Mouse (Mus musculus) erythroblast, embryonic 14.5 days (primary cell): ENCODE results near the gene Pbp2. TPM values are rescaled to one million over a fixed set of nuclear protein-coding genes. Genes with fewer than 3 reads are reported as not detected.

Source experiments
- H3K27me3 ChIP-seq: 2 replicates; pipeline ENCODE4 v1.6.1; 2012; ENCODE audit warnings: inconsistent platforms; ENCODE audit not compliant: control insufficient read depth
- H3K36me3 ChIP-seq: 2 replicates; pipeline ENCODE4 v1.6.1; 2012; ENCODE audit warnings: mild to moderate bottlenecking, inconsistent platforms; ENCODE audit not compliant: control insufficient read depth
- H3K4me1 ChIP-seq: 2 replicates; pipeline ENCODE4 v1.6.1; 2012; ENCODE audit warnings: inconsistent platforms; ENCODE audit not compliant: control insufficient read depth
- H3K4me3 ChIP-seq: replicated peaks from 2 replicates; pipeline ENCODE3; 2012; ENCODE audit warnings: moderate library complexity, mild to moderate bottlenecking, inconsistent platforms
- H3K9me3 ChIP-seq: 2 replicates; pipeline ENCODE4 v1.6.1; 2012; ENCODE audit warnings: low read length, inconsistent platforms, mixed read lengths; ENCODE audit not compliant: control insufficient read depth
- GATA1 ChIP-seq: IDR thresholded peaks from 2 replicates; pipeline ENCODE4 v1.6.1; 2012; ENCODE audit warnings: low read length, inconsistent platforms, mixed read lengths
- TAL1 ChIP-seq: IDR thresholded peaks from 3 replicates; pipeline ENCODE4 v1.6.1; 2012; ENCODE audit warnings: low read length, inconsistent platforms, mixed read lengths
- polyA plus RNA-seq: library from polyadenylated mRNA; stranded (reverse); fragments of >175 nt; gene quantifications from 2 replicates; pipeline ENCODE4 v1.2.3, GENCODE M21; 2012

Gene Pbp2
- polyA plus RNA-seq, 1 experiment, result not detected

DNA sequence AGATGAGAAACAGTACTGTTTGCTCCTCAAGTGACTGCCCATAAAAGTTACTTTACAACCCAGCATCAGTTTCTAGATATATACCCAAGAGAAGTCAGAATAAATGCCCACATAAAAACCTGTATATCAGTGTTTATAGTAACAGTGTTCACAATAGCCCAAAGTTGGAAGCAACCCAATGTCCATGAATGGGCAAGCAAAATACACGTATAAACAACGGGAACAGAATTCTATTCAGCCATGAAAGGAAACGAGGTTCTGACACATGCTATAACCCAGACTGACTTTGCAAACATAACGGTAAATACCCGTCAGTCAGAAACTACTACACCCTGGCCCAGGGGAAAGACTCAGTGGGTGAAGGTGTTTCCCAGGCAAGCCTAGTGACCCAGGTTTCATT lies 1.8 kb upstream of the Pbp2 start:
- Histone ChIP-seq H3K4me1 (no peaks in the 10 kb centered on the region), H3K4me3 (no peak overlapping the region), H3K27me3 (no peaks in the 10 kb centered on the region), H3K36me3 (no peaks in the 10 kb centered on the region), H3K9me3 (no peaks in the 10 kb centered on the region)
- TF ChIP-seq TAL1 (no peak), GATA1 (no peak)

DNA sequence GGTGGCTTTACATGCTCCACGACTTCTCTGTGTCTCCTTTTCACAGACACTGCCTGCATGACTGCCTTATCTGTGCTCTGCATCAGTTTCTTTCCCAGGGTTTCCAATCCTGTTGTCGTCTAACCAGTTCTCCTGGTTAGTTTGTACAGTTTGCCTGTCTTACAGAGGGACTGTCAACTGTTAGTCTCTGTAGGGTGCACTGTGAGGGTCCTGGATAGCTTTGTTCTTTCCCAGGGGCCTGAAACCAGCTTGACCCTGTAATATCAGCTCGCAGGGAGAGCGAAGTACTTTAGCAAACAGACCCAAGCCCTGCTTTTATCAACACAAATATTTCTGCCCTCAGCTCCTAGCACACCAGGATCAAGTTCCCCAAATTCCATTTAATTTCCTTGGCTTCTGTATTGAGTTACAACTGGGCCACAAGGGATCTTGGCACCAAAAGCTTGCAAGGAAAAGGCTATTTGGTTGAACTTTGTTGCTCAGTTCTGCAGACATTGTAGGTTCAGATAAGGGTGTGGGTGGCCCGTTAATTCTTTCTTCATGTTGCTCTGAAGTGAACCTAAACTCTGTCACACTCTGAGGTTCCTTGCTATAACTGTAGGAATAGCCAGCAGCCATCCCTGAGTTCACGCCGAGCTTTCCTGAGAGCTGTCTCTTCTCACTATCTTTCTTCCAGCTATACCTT lies 5.5 kb downstream of the Pbp2 start:
- TF ChIP-seq TAL1, result no peak
- no peak overlapping the region for H3K4me3 ChIP-seq
- H3K4me1 ChIP-seq, result no peaks in the 10 kb centered on the region
- no peaks in the 10 kb centered on the region for H3K9me3 ChIP-seq
- H3K27me3 ChIP-seq, result peaks cover 3% of the 10 kb centered on the region; the same call in 1 of the 2 replicates
- no peaks in the 10 kb centered on the region for H3K36me3 ChIP-seq

DNA sequence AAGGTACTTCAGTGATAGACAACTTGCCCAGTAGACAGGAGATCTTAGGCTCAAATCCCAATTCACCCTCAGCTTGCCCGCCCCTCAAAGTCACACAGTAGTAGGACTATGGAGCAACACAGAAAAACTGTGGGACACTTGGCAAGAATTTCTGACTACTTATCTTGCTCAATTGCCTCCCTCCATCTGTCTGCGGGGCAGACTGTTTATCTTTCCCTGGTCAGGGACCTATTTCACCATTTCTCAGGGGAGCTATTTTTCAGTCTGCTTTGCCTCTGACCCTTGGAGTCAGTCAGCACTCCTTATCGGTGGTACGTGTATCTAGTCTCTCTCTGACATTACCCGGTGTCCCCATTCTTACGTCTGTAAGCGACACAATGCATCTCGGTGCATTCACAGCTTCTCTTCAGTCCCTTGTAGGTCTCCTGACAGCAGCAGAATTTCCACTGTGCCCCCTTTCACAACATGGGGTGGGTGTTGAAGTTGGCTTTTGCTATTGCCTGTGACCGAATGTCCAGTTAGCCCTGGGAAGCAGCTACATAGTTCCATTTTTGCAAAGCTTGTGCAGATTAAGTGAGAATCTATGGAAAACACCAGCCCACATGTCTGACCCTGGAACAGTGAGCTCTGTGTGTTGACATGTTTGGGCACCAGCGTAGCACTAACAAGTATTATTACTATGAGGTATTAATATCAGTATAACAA lies 7.6 kb downstream of the Pbp2 start:
- no peaks in the 10 kb centered on the region for H3K36me3 ChIP-seq
- no peak overlapping the region for H3K4me3 ChIP-seq
- H3K9me3 ChIP-seq, result no peaks in the 10 kb centered on the region
- H3K4me1 ChIP-seq, result no peaks in the 10 kb centered on the region
- H3K27me3 ChIP-seq, result peaks cover 3% of the 10 kb centered on the region
- TF ChIP-seq GATA1, result no peak
- TF ChIP-seq TAL1, result no peak

DNA sequence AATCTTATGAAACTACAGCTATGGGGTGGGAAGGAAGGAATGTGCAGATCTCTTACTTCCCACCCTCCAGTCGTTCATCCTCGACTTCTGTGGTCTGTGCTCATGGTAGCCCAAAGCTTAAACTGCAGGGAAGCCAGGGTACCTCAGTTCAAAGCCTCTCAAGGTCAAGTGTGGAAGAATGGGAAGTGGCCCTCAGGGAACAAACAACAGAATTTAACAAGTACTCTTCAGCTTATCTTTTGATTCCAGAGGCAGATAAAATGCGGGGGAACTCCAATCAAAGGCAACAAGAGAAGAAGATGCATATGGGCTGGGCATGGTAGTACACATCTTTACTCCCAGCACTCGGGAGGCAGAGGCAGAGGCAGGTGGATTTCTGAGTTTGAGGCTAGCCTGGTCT lies 9.7 kb downstream of the Pbp2 start:
- H3K4me3 ChIP-seq, result no peak overlapping the region
- TF ChIP-seq GATA1 (no peak), TAL1 (no peak)
- peaks cover 10% of the 10 kb centered on the region for H3K27me3 ChIP-seq
- no peaks in the 10 kb centered on the region for H3K36me3 ChIP-seq
- no peaks in the 10 kb centered on the region for H3K4me1 ChIP-seq
- H3K9me3 ChIP-seq, result no peaks in the 10 kb centered on the region

DNA sequence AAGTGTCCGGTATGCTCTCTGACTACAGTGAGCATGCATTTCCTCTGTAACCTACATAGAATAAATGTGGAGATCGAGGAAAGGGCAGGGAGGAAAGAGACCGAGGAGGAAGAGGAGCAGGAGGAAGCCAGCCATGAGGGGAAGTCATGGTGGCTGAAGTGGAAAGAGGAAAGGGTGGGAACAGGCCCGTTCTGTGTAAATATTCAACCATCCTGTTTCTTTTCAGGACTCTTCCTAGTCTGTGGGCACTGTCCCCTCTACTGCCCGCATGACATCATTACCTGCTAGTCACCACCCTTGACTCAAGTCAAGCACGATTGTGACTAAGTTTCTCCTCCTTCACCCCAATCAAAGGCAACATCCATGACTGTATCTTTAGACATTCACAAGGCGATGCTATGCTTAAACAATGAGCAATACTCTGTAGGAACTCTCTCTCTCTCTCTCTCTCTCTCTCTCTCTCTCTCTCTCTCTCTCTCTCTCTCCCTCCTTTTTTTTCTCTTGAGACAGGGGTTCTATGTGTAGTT lies 11.1 kb downstream of the Pbp2 start:
- no peaks in the 10 kb centered on the region for H3K36me3 ChIP-seq
- H3K9me3 ChIP-seq, result no peaks in the 10 kb centered on the region
- H3K4me1 ChIP-seq, result no peaks in the 10 kb centered on the region
- no peak overlapping the region for H3K4me3 ChIP-seq
- no peak for TF ChIP-seq GATA1
- TF ChIP-seq TAL1, result no peak
- peaks cover 10% of the 10 kb centered on the region for H3K27me3 ChIP-seq

DNA sequence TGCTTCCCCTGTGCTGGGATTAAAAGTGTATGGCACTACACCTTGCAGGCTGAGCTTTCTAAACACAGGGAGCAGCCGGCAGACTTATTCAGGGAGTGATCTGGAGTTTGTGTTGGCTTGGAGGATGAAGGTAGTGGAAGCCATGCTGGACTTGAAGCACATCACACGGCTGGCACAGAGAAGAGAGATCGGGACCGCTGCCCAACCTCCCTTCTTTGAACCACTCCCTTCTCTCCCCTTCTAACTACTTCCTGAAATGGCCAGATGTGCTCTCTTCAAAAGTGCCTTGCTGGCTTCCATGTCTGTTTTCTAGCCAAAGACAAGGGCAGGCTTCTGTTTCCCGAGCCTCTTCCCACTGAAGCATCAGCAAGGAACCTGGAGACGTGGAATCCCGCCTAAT lies 12.6 kb downstream of the Pbp2 start:
- Histone ChIP-seq H3K4me3 (no peak overlapping the region), H3K36me3 (no peaks in the 10 kb centered on the region), H3K9me3 (no peaks in the 10 kb centered on the region), H3K4me1 (no peaks in the 10 kb centered on the region), H3K27me3 (peaks cover 10% of the 10 kb centered on the region)
- TF ChIP-seq TAL1 (no peak), GATA1 (no peak)

DNA sequence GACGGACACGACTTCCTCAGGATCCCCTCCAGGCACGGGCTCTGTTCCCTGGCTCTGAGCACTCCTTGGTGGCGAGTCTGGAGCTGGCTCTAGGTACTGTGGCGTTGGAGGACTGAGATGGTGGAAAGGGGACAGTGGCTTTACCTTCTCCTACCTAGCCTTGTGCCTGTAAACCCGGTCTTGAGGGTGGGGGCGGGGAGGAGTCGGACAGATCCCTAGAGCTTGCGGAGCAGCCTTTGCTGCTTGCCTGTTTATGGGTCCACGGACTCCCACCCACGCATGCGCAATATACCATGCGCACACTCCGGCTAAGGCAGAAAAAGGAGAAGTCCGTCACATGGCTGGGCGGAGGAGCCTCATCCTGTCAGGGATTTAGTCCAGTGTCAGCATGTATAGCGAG lies 13.9 kb downstream of the Pbp2 start:
- Histone ChIP-seq H3K27me3 (peaks cover 7% of the 10 kb centered on the region), H3K4me1 (no peaks in the 10 kb centered on the region), H3K36me3 (no peaks in the 10 kb centered on the region), H3K4me3 (no peak overlapping the region), H3K9me3 (no peaks in the 10 kb centered on the region)
- TF ChIP-seq GATA1, result no peak
- no peak for TF ChIP-seq TAL1

DNA sequence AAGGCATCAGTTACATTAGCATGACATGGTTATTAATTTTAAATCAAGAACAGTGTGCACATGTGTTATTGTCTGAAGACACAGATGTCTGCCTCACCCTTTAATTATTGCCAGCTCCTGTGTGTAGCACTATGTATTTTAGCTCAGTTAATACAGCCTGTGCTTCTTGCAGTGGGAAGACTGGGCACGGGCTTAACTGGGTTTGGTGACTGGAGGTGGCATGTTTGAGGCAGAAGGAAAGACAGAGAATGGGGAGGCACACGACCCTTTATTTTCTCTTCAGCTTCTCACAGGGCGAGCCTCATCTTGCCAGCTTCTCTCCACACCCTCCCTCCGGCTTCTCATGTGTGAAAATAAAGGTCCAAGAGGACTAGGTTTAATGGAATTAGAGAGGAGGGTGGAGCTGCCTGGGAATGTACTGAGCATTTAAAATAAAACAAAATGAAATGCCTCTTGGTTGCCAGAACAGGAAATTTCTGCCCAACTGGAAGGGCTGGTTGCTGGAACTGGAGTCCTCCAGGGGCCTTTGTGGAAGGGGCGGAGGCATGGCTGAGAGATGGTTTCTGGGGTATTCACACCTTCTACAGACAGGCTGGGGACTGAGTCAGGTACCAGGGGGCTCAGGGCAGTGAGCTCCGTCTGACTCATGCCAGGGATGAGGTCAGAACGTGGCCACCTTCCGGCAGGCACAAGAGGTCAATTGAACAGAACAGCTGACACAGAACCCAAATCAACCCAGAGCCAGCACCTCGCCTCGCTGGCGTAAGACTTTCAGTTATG lies 14.9 kb downstream of the Pbp2 start:
- TF ChIP-seq TAL1 (no peak), GATA1 (no peak)
- Histone ChIP-seq H3K36me3 (no peaks in the 10 kb centered on the region), H3K4me1 (no peaks in the 10 kb centered on the region), H3K27me3 (peaks cover 7% of the 10 kb centered on the region), H3K9me3 (no peaks in the 10 kb centered on the region), H3K4me3 (no peak overlapping the region)

DNA sequence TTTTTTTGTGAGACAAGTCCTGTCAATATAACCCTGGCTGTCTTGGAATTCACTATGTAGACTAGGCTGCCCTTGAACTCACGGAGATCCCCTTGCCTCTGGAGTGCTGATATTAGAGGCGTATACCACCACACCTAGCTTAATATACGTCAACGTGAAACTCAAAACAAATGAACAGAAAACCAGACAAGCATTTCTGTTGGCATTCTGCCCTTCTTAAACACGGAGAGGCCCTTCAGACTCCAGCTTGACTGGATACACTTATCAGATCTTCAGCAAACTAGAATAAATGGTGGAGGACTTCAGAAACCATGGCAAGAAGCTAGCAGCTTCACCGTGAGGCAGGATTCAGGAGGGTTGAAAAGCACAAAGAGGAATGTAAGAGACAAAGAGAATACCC lies 16.1 kb downstream of the Pbp2 start:
- Histone ChIP-seq H3K9me3 (no peaks in the 10 kb centered on the region), H3K4me3 (no peak overlapping the region), H3K27me3 (peaks cover 7% of the 10 kb centered on the region), H3K4me1 (no peaks in the 10 kb centered on the region), H3K36me3 (no peaks in the 10 kb centered on the region)
- TF ChIP-seq TAL1, result no peak
- TF ChIP-seq GATA1, result no peak
